Mouse (Mus musculus): Measurements from ENCODE around the gene Lamb3. TPM values are rescaled to one million over a fixed set of nuclear protein-coding genes. Genes with fewer than 3 reads are reported as not detected.

Gene Lamb3
- polyA plus RNA-seq, 1 experiment from 2014 or later: 3.1 TPM

GRCm38 (mm10) chr1:193327686-193328085, 120.2 kb downstream of the Lamb3 start:
- H3K9me3 ChIP-seq (ENCODE audit: control insufficient read depth, low read length): no peaks in the 10 kb centered on the region
- H3K27me3 ChIP-seq (ENCODE audit: control insufficient read depth, insufficient read depth, low read length): no peaks in the 10 kb centered on the region
- 59% methylated on average over 5 of the region's 5 CpGs for WGBS
- peaks cover 23 to 38% of the 10 kb centered on the region in 2 experiments for H3K4me1 ChIP-seq (ENCODE audit: control insufficient read depth in 2 of 2, insufficient read depth in 2 of 2, low read length in 2 of 2)
- H3K4me3 ChIP-seq (ENCODE audit: control insufficient read depth in 1 of 2, insufficient read depth in 1 of 2, low read depth in 1 of 2, low read length in 2 of 2): no peak overlapping the region
- H3K27ac ChIP-seq (replicated peaks in 1 of 2; ENCODE audit: control insufficient read depth in 1 of 2, insufficient read depth in 1 of 2, low read depth in 2 of 2, low read length in 2 of 2): no peak overlapping the region
- H3K9ac ChIP-seq (ENCODE audit: low read length): no peak overlapping the region
- H3K4me2 ChIP-seq (ENCODE audit: low read length): no peak overlapping the region
- no peaks in the 10 kb centered on the region for H3K36me3 ChIP-seq (ENCODE audit: control insufficient read depth, insufficient read depth, low read length)
- ATAC-seq (ENCODE audit: insufficient number of reproducible peaks, insufficient read depth, low FRiP score, low read depth): no peak

GRCm38 (mm10) chr1:193329557-193329956, 122.1 kb downstream of the Lamb3 start:
- no peak for ATAC-seq (ENCODE audit: insufficient number of reproducible peaks, insufficient read depth, low FRiP score, low read depth)
- H3K9ac ChIP-seq (ENCODE audit: low read length): no peak overlapping the region
- no peak overlapping the region for H3K4me3 ChIP-seq (ENCODE audit: control insufficient read depth in 1 of 2, insufficient read depth in 1 of 2, low read depth in 1 of 2, low read length in 2 of 2)
- H3K36me3 ChIP-seq (ENCODE audit: control insufficient read depth, insufficient read depth, low read length): no peaks in the 10 kb centered on the region
- H3K4me1 ChIP-seq (ENCODE audit: control insufficient read depth in 2 of 2, insufficient read depth in 2 of 2, low read length in 2 of 2): peaks cover 36 to 51% of the 10 kb centered on the region in 2 experiments
- no peak overlapping the region for H3K4me2 ChIP-seq (ENCODE audit: low read length)
- 82% methylated on average over 9 of the region's 9 CpGs for WGBS
- no peaks in the 10 kb centered on the region for H3K9me3 ChIP-seq (ENCODE audit: control insufficient read depth, low read length)
- H3K27me3 ChIP-seq (ENCODE audit: control insufficient read depth, insufficient read depth, low read length): no peaks in the 10 kb centered on the region
- no peak overlapping the region for H3K27ac ChIP-seq (replicated peaks in 1 of 2; ENCODE audit: control insufficient read depth in 1 of 2, insufficient read depth in 1 of 2, low read depth in 2 of 2, low read length in 2 of 2)

- no peaks in the 10 kb centered on the region for H3K9me3 ChIP-seq (ENCODE audit: control insufficient read depth, low read length)
- H3K27me3 ChIP-seq (ENCODE audit: control insufficient read depth, insufficient read depth, low read length): no peaks in the 10 kb centered on the region
- peak; percentile 49 for ATAC-seq (ENCODE audit: insufficient number of reproducible peaks, insufficient read depth, low FRiP score, low read depth)
- no peak overlapping the region for H3K4me3 ChIP-seq (ENCODE audit: control insufficient read depth in 1 of 2, insufficient read depth in 1 of 2, low read depth in 1 of 2, low read length in 2 of 2)
- H3K36me3 ChIP-seq (ENCODE audit: control insufficient read depth, insufficient read depth, low read length): no peaks in the 10 kb centered on the region
- H3K9ac ChIP-seq (ENCODE audit: low read length): peak overlapping the region; percentile 38; the same call in 1 of the 2 replicates
- H3K27ac ChIP-seq (replicated peaks in 1 of 2; ENCODE audit: control insufficient read depth in 1 of 2, insufficient read depth in 1 of 2, low read depth in 2 of 2, low read length in 2 of 2): no peak overlapping the region; a peak in 1 of 4 replicates
- WGBS: 20% methylated on average over 10 of the region's 10 CpGs
- H3K4me1 ChIP-seq (ENCODE audit: control insufficient read depth in 2 of 2, insufficient read depth in 2 of 2, low read length in 2 of 2): peaks cover 40 to 57% of the 10 kb centered on the region in 2 experiments
- H3K4me2 ChIP-seq (ENCODE audit: low read length): no peak overlapping the region
Measured at GRCm38 (mm10) chr1:193330172-193330571, 122.7 kb downstream of the Lamb3 start.

- no peak overlapping the region for H3K4me3 ChIP-seq (ENCODE audit: control insufficient read depth in 1 of 2, insufficient read depth in 1 of 2, low read depth in 1 of 2, low read length in 2 of 2)
- no peaks in the 10 kb centered on the region for H3K27me3 ChIP-seq (ENCODE audit: control insufficient read depth, insufficient read depth, low read length)
- WGBS: 80% methylated on average over 7 of the region's 7 CpGs
- no peaks in the 10 kb centered on the region for H3K9me3 ChIP-seq (ENCODE audit: control insufficient read depth, low read length)
- peaks cover 45 to 62% of the 10 kb centered on the region in 2 experiments for H3K4me1 ChIP-seq (ENCODE audit: control insufficient read depth in 2 of 2, insufficient read depth in 2 of 2, low read length in 2 of 2)
- no peak overlapping the region; a peak in 1 of 4 replicates for H3K27ac ChIP-seq (replicated peaks in 1 of 2; ENCODE audit: control insufficient read depth in 1 of 2, insufficient read depth in 1 of 2, low read depth in 2 of 2, low read length in 2 of 2)
- no peaks in the 10 kb centered on the region for H3K36me3 ChIP-seq (ENCODE audit: control insufficient read depth, insufficient read depth, low read length)
- H3K4me2 ChIP-seq (ENCODE audit: low read length): no peak overlapping the region
- peak overlapping the region; percentile 38; the same call in 1 of the 2 replicates for H3K9ac ChIP-seq (ENCODE audit: low read length)
- ATAC-seq (ENCODE audit: insufficient number of reproducible peaks, insufficient read depth, low FRiP score, low read depth): no peak
Measured at GRCm38 (mm10) chr1:193330626-193331025, 123.1 kb downstream of the Lamb3 start.

- Histone ChIP-seq H3K4me3 (ENCODE audit: control insufficient read depth in 1 of 2, insufficient read depth in 1 of 2, low read depth in 1 of 2, low read length in 2 of 2) (no peak overlapping the region), H3K27me3 (ENCODE audit: control insufficient read depth, insufficient read depth, low read length) (no peaks in the 10 kb centered on the region), H3K9me3 (ENCODE audit: control insufficient read depth, low read length) (no peaks in the 10 kb centered on the region), H3K4me1 (ENCODE audit: control insufficient read depth in 2 of 2, insufficient read depth in 2 of 2, low read length in 2 of 2) (peaks cover 52 to 68% of the 10 kb centered on the region in 2 experiments), H3K27ac (replicated peaks in 1 of 2; ENCODE audit: control insufficient read depth in 1 of 2, insufficient read depth in 1 of 2, low read depth in 2 of 2, low read length in 2 of 2) (peak overlapping the region in 1 of 2 experiments; percentile 60; a peak in 1 of 4 replicates), H3K4me2 (ENCODE audit: low read length) (no peak overlapping the region), H3K9ac (ENCODE audit: low read length) (no peak overlapping the region), H3K36me3 (ENCODE audit: control insufficient read depth, insufficient read depth, low read length) (no peaks in the 10 kb centered on the region)
- no peak for ATAC-seq (ENCODE audit: insufficient number of reproducible peaks, insufficient read depth, low FRiP score, low read depth)
- 80% methylated on average over 13 of the region's 13 CpGs for WGBS
Measured at GRCm38 (mm10) chr1:193332018-193332417, 124.5 kb downstream of the Lamb3 start.

- Histone ChIP-seq H3K9me3 (ENCODE audit: control insufficient read depth, low read length) (no peaks in the 10 kb centered on the region), H3K27me3 (ENCODE audit: control insufficient read depth, insufficient read depth, low read length) (no peaks in the 10 kb centered on the region), H3K4me2 (ENCODE audit: low read length) (no peak overlapping the region), H3K9ac (ENCODE audit: low read length) (no peak overlapping the region), H3K4me1 (ENCODE audit: control insufficient read depth in 2 of 2, insufficient read depth in 2 of 2, low read length in 2 of 2) (peaks cover 56 to 74% of the 10 kb centered on the region in 2 experiments), H3K27ac (replicated peaks in 1 of 2; ENCODE audit: control insufficient read depth in 1 of 2, insufficient read depth in 1 of 2, low read depth in 2 of 2, low read length in 2 of 2) (peak overlapping the region; percentile 35 to 60; a peak in 3 of 4 replicates), H3K4me3 (ENCODE audit: control insufficient read depth in 1 of 2, insufficient read depth in 1 of 2, low read depth in 1 of 2, low read length in 2 of 2) (no peak overlapping the region), H3K36me3 (ENCODE audit: control insufficient read depth, insufficient read depth, low read length) (no peaks in the 10 kb centered on the region)
- WGBS: 25% methylated on average over 1 of the region's 1 CpGs
- ATAC-seq (ENCODE audit: insufficient number of reproducible peaks, insufficient read depth, low FRiP score, low read depth): no peak
Measured at GRCm38 (mm10) chr1:193332671-193333070, 125.2 kb downstream of the Lamb3 start.

GRCm38 (mm10) chr1:193333776-193334175, 126.3 kb downstream of the Lamb3 start:
- ATAC-seq (ENCODE audit: insufficient number of reproducible peaks, insufficient read depth, low FRiP score, low read depth): no peak
- no peak overlapping the region for H3K9ac ChIP-seq (ENCODE audit: low read length)
- no peak overlapping the region for H3K4me2 ChIP-seq (ENCODE audit: low read length)
- H3K9me3 ChIP-seq (ENCODE audit: control insufficient read depth, low read length): no peaks in the 10 kb centered on the region
- H3K4me3 ChIP-seq (ENCODE audit: control insufficient read depth in 1 of 2, insufficient read depth in 1 of 2, low read depth in 1 of 2, low read length in 2 of 2): no peak overlapping the region
- H3K4me1 ChIP-seq (ENCODE audit: control insufficient read depth in 2 of 2, insufficient read depth in 2 of 2, low read length in 2 of 2): peaks cover 61 to 83% of the 10 kb centered on the region in 2 experiments
- H3K27me3 ChIP-seq (ENCODE audit: control insufficient read depth, insufficient read depth, low read length): no peaks in the 10 kb centered on the region
- peak overlapping the region in 1 of 2 experiments; percentile 60; a peak in 2 of 4 replicates for H3K27ac ChIP-seq (replicated peaks in 1 of 2; ENCODE audit: control insufficient read depth in 1 of 2, insufficient read depth in 1 of 2, low read depth in 2 of 2, low read length in 2 of 2)
- 58% methylated on average over 3 of the region's 3 CpGs for WGBS
- no peaks in the 10 kb centered on the region for H3K36me3 ChIP-seq (ENCODE audit: control insufficient read depth, insufficient read depth, low read length)

- ATAC-seq (ENCODE audit: insufficient number of reproducible peaks, insufficient read depth, low FRiP score, low read depth): peak; percentile 13; the same call in 1 of the 2 replicates
- Histone ChIP-seq H3K4me1 (ENCODE audit: control insufficient read depth in 2 of 2, insufficient read depth in 2 of 2, low read length in 2 of 2) (peaks cover 61 to 83% of the 10 kb centered on the region in 2 experiments), H3K4me2 (ENCODE audit: low read length) (no peak overlapping the region), H3K9ac (ENCODE audit: low read length) (no peak overlapping the region), H3K27me3 (ENCODE audit: control insufficient read depth, insufficient read depth, low read length) (peaks cover 2% of the 10 kb centered on the region; the same call in 1 of the 2 replicates), H3K27ac (replicated peaks in 1 of 2; ENCODE audit: control insufficient read depth in 1 of 2, insufficient read depth in 1 of 2, low read depth in 2 of 2, low read length in 2 of 2) (0 out of 4 replicates have a peak overlapping the region, but pooled peaks of 1 of the 2 experiments have one; percentile 60), H3K4me3 (ENCODE audit: control insufficient read depth in 1 of 2, insufficient read depth in 1 of 2, low read depth in 1 of 2, low read length in 2 of 2) (no peak overlapping the region), H3K9me3 (ENCODE audit: control insufficient read depth, low read length) (no peaks in the 10 kb centered on the region), H3K36me3 (ENCODE audit: control insufficient read depth, insufficient read depth, low read length) (no peaks in the 10 kb centered on the region)
- 62% methylated on average over 6 of the region's 6 CpGs for WGBS
Measured at GRCm38 (mm10) chr1:193334546-193334945, 127.0 kb downstream of the Lamb3 start.
